Mouse (Mus musculus) hindbrain, embryonic 11.5 days (tissue): ENCODE results near the gene Gm28308. TPM values are rescaled to one million over a fixed set of nuclear protein-coding genes. Genes with fewer than 3 reads are reported as not detected.

Experiments used
- ATAC-seq: fragments of 200-750 bp; cut with Nextera tagmentation; 2 replicates; pipeline ENCODE4 v1.8.0; 2017; ENCODE audit warnings: mild to moderate bottlenecking, moderate TSS enrichment, moderate library complexity; ENCODE audit not compliant: low FRiP score
- DNase-seq: peaks from one replicate; pipeline ENCODE4 v3.0.0-alpha.2; 2015; ENCODE audit warnings: low spot score
- H3K27ac ChIP-seq: fragments of 300-500 bp; sonication (generic); 2 replicates; pipeline ENCODE4 v1.5.1; 2014; ENCODE audit warnings: mild to moderate bottlenecking, low read depth, low read length
- H3K27me3 ChIP-seq: fragments of 300-500 bp; sonication (generic); 2 replicates; pipeline ENCODE4 v1.6.1; 2014; ENCODE audit warnings: mild to moderate bottlenecking, low read length, moderate library complexity, mixed read lengths; ENCODE audit not compliant: control insufficient read depth, insufficient read depth
- H3K36me3 ChIP-seq: fragments of 300-500 bp; sonication (generic); 2 replicates; pipeline ENCODE4 v1.6.1; 2014; ENCODE audit warnings: mild to moderate bottlenecking, low read length, moderate library complexity, mixed read lengths; ENCODE audit not compliant: control insufficient read depth, insufficient read depth
- H3K4me1 ChIP-seq: fragments of 300-500 bp; sonication (generic); replicated peaks from 2 replicates; pipeline ENCODE4 v1.6.1; 2014; ENCODE audit warnings: low read length, mixed read lengths; ENCODE audit not compliant: control insufficient read depth, insufficient read depth
- H3K4me2 ChIP-seq: fragments of 300-500 bp; sonication (generic); replicated peaks from 2 replicates; pipeline ENCODE4 v1.6.1; 2014; ENCODE audit warnings: mild to moderate bottlenecking, low read depth, low read length
- H3K4me3 ChIP-seq: fragments of 300-500 bp; sonication (generic); 2 replicates; pipeline ENCODE4 v1.5.1; 2014; ENCODE audit warnings: low read depth, low read length
- H3K9ac ChIP-seq: fragments of 300-500 bp; sonication (generic); 2 replicates; pipeline ENCODE4 v1.6.1; 2014; ENCODE audit warnings: low read depth, low read length
- H3K9me3 ChIP-seq: fragments of 300-500 bp; sonication (generic); 2 replicates; pipeline ENCODE4 v1.6.1; 2016; ENCODE audit warnings: low read length; ENCODE audit not compliant: control insufficient read depth
- WGBS: fragments of 180-500 bp; shearing (Covaris S2); extraction: QIAGEN DNeasy Blood & Tissue Kit; methylation state at CpG from one replicate; pipeline ENCODE4 v1.1.7; 2014; 5-methylcytosine and 5-hydroxymethylcytosine counted together
- polyA plus RNA-seq: library from polyadenylated mRNA; unstranded; fragments of >200 nt; fragmentation: Nextera tagmentation; extraction: Ambion mirVana; gene quantifications from 2 replicates; pipeline ENCODE4 v1.2.1, GENCODE M21; 2014

Gm28308 gene
- polyA plus RNA-seq, 1 experiment from 2014 or later = not detected

- 0 out of 2 replicates have a peak, but pooled peaks cover 3% of the 10 kb centered on the region for H3K4me1 ChIP-seq
- 27% methylated on average over 9 of the region's 9 CpGs for WGBS
- H3K9me3 ChIP-seq = no peaks in the 10 kb centered on the region
- no peak overlapping the region for H3K9ac ChIP-seq
- peaks cover 89% of the 10 kb centered on the region for H3K27me3 ChIP-seq
- ATAC-seq (no peak), DNase-seq (no peak)
- no peak overlapping the region for H3K4me3 ChIP-seq
- H3K27ac ChIP-seq = no peak overlapping the region
- no peaks in the 10 kb centered on the region for H3K36me3 ChIP-seq
- no peak overlapping the region for H3K4me2 ChIP-seq
Measured at GRCm38 (mm10) chr6:52235267-52235666, 22.1 kb upstream of the Gm28308 start.

DNA sequence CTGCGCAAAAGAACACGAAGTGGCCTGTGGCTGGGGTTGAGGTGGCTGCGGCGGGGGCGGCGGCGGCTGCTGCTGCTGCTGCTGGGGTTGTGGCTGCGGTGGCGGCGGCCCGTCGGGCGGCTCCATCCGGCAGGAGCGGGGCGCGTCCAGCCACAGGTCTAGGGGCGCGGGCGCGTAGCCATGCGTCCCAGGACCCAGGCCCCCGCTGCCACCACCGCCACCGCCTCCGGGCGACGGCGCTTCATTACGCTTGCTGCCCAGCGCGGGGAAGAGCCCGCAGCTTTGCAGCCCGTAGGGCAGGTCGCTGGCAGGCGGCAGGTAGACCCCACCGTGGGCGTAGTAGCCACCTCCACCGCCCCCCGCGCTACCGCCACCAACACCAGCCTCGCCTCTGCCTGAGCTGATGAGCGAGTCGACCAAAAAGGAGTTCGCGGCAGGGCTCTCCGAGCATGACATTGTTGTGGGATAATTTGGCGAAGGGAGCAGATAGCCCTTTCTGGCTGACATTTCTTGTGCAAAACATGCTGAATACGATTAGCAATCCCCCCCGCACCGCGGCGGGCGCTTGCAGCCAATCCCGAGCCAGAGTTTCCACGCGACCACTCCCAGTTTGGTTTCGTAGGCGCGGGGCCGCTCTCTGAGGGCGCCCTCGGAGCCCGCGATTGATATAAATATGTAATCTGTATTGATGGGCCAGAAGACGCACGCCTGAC lies 21.4 kb upstream of the Gm28308 start:
- no peak overlapping the region for H3K27ac ChIP-seq

DNA sequence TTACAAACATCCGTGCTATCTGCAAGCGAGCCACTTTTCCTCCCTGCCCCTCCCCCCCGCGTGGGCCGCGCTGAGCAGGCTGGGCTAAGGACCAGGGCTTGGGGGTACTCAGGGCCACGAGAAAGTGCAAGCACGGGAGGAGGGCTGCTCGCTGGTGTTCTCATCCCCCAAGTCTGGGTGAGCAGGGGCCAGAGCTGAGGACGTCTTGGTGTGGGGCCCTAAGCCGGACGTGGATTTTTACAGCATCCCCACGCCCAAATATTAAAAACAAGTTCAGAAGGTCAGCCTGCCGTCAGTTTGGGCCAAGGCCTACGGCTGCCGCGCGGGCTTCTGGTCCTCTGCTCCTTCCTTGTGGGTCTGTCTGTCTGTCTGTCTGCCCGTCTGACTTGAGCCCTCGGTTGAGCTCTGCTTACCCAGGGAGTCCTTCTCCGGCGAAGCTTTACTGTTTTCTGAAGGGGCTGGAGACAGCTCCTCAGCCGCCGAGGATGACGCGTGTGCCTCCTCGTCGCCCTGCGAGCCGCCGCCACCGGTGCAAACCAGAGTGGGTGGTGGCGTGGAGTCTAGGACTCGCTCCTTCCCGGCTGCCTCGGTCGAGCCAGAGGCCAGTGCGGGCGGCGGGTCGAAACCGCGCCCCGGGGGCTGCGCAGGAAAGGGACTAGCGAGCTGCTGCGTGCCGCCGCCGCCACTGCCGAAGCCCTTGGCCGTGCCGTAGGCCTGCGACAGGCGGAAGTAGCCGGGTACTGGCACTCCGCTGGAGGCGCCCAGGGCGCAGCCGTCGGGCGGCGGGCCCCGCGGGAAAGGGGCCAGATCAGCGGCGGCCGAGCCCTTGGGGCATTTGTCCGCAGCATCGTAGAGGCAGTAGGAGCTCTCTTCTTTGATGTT lies 20.6 kb upstream of the Gm28308 start:
- H3K4me2 ChIP-seq = no peak overlapping the region
- H3K36me3 ChIP-seq = no peaks in the 10 kb centered on the region
- peaks cover 91% of the 10 kb centered on the region for H3K27me3 ChIP-seq
- no peaks in the 10 kb centered on the region for H3K9me3 ChIP-seq
- no peak overlapping the region for H3K27ac ChIP-seq
- H3K4me1 ChIP-seq = 0 out of 2 replicates have a peak, but pooled peaks cover 3% of the 10 kb centered on the region
- H3K9ac ChIP-seq = no peak overlapping the region
- ATAC-seq (no peak), DNase-seq (no peak)
- WGBS = 1% methylated on average over 69 of the region's 70 CpGs
- H3K4me3 ChIP-seq = 0 out of 2 replicates have a peak overlapping the region, but pooled peaks have one; percentile 2

More for the DNA sequence above, 21.4 kb upstream of the Gm28308 start:
- no peak overlapping the region for H3K4me3 ChIP-seq
- ATAC-seq (no peak), DNase-seq (no peak)
- peaks cover 89% of the 10 kb centered on the region for H3K27me3 ChIP-seq
- WGBS = under 1% methylated on average over 51 of the region's 68 CpGs
- H3K36me3 ChIP-seq = no peaks in the 10 kb centered on the region
- H3K4me2 ChIP-seq = no peak overlapping the region
- no peaks in the 10 kb centered on the region for H3K9me3 ChIP-seq
- no peak overlapping the region for H3K9ac ChIP-seq
- 0 out of 2 replicates have a peak, but pooled peaks cover 3% of the 10 kb centered on the region for H3K4me1 ChIP-seq

GRCm38 (mm10) chr6:52232984-52233545 lies 19.9 kb upstream of the Gm28308 start:
- H3K4me3 ChIP-seq = no peak overlapping the region
- H3K27me3 ChIP-seq = peaks cover 94% of the 10 kb centered on the region
- H3K4me1 ChIP-seq = 0 out of 2 replicates have a peak, but pooled peaks cover 3% of the 10 kb centered on the region
- WGBS = under 1% methylated on average over 23 of the region's 23 CpGs
- H3K9me3 ChIP-seq = no peaks in the 10 kb centered on the region
- no peaks in the 10 kb centered on the region for H3K36me3 ChIP-seq
- no peak overlapping the region for H3K9ac ChIP-seq
- DNase-seq (peak; percentile 65), ATAC-seq (no peak)
- H3K27ac ChIP-seq = no peak overlapping the region
- H3K4me2 ChIP-seq = no peak overlapping the region

DNA sequence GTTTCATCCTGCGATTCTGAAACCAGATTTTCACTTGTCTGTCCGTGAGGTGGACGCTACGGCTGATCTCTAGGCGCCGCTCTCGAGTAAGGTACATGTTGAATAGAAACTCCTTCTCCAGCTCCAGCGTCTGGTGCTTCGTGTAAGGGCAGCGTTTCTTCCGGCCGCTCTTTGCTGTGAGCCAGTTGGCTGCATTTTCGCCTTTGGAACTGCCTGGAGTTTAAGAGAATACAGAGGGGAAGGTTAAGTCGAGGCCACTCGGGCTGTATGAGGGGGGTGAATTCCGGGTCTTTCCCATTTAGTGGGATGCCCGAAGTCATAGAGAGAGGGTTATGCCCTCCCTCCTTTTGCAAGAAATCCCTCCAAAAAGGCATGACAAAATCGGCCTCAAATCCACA lies 19.4 kb upstream of the Gm28308 start:
- Histone ChIP-seq H3K27ac (no peak overlapping the region), H3K9ac (no peak overlapping the region), H3K36me3 (no peaks in the 10 kb centered on the region), H3K27me3 (peaks cover 93% of the 10 kb centered on the region), H3K4me1 (0 out of 2 replicates have a peak, but pooled peaks cover 3% of the 10 kb centered on the region), H3K4me3 (no peak overlapping the region), H3K4me2 (no peak overlapping the region), H3K9me3 (no peaks in the 10 kb centered on the region)
- ATAC-seq (no peak), DNase-seq (peak; percentile 66)
- under 1% methylated on average over 18 of the region's 18 CpGs for WGBS

- no peaks in the 10 kb centered on the region for H3K36me3 ChIP-seq
- no peak overlapping the region for H3K4me2 ChIP-seq
- WGBS = under 1% methylated on average over 18 of the region's 18 CpGs
- no peak overlapping the region for H3K9ac ChIP-seq
- H3K9me3 ChIP-seq = no peaks in the 10 kb centered on the region
- H3K27ac ChIP-seq = no peak overlapping the region
- ATAC-seq = no peak
- H3K27me3 ChIP-seq = peaks cover 93% of the 10 kb centered on the region
- H3K4me1 ChIP-seq = 0 out of 2 replicates have a peak, but pooled peaks cover 3% of the 10 kb centered on the region
- peak; percentile 61 for DNase-seq
- H3K4me3 ChIP-seq = no peak overlapping the region
Measured at GRCm38 (mm10) chr6:52231885-52232567, 18.9 kb upstream of the Gm28308 start.

DNA sequence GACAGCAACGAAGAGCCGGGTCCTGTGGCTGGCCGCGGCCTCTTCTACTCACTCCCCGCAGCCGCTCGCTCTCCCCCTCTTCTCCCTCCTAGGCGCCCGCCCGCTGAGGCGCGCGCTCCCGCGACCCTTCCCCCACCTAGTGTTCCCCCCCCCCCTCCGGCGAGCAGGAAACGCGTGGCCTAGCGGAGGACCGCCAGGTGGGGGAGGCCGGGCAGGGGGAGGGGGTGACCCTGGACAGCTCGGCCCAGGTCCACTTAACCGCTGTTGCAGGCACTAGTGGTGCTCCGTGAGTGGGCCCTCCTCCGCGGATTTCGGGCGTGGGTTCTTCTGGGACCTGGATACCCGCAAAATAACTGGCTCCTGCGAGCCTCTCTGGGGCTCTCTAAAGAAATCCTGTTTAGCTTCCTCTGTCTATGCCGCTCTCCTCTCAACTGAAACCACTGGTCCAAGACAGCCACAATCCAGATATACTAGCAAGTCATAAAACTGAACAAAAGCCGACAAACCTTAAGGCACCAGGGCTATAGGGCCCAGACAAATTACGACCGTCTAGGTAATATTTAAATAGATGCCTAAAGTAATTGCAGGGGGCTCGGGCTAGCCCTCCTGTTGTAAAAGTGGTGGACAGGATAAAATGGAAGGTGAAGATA lies 17.5 kb upstream of the Gm28308 start, which contains the start of gene Hoxa9:
Gene Hoxa9 (minus strand): TSS at position 574 of the 650 bp plus-strand sequence.
- Histone ChIP-seq H3K9me3 (no peaks in the 10 kb centered on the region), H3K36me3 (no peaks in the 10 kb centered on the region), H3K4me2 (no peak within 1 kb of the TSS), H3K27me3 (peaks cover 92% of the 10 kb centered on the region), H3K27ac (no peak within 1 kb of the TSS), H3K4me3 (no peak within 1 kb of the TSS), H3K9ac (no peak within 1 kb of the TSS), H3K4me1 (0 out of 2 replicates have a peak, but pooled peaks cover 3% of the 10 kb centered on the region)
- DNase-seq (peak; percentile 65), ATAC-seq (no peak)
- WGBS = under 1% methylated on average over 22 of the region's 36 CpGs
